Mouse (Mus musculus): ENCODE data around the gene Vac14. TPM values are rescaled to one million over a fixed set of nuclear protein-coding genes. Genes with fewer than 3 reads are reported as not detected.

The Vac14 gene
- 56.6 TPM for polyA plus RNA-seq (2017; shearing (Covaris generic))

DNA sequence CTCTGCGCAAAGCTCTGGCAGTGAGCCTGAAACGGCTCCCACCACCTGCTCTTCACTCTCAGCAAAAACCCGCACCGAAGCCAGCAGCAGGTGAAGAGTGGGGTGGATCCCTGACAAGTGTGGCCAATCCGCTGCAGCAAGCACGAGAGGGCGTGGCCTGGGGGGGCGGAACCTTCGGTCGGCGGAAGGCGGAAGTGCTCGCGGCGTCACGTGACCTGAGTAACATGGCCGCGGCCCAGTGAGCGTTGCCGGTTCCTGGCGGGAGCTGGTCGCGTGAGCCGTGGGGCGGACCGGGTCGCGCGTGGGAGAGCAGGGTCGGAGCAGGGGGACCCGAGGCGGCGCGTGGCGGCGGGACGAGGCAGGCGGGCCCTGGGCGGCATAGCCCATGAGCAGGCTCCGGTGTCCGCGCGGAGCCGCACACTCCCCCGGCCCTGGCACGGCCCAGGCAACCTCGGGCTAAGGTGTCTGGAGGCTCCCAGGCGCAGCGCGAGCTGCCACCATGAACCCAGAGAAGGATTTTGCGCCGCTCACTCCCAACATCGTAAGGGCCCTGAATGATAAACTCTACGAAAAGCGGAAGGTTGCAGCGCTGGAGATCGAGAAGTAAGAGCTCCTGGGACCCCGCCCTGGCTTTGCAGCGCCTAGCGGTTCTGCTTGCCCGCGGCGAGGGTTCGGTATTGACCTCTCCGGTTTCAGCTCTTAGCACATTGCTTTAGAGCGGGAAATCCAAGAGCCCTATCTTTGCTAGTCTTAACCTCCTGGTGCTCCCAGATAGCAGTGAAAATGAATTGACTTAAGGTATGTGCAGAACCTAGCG, at the start of gene Vac14:
TSS of gene Vac14 (plus strand) at position 195 of the 817 bp plus-strand sequence.

DNA sequence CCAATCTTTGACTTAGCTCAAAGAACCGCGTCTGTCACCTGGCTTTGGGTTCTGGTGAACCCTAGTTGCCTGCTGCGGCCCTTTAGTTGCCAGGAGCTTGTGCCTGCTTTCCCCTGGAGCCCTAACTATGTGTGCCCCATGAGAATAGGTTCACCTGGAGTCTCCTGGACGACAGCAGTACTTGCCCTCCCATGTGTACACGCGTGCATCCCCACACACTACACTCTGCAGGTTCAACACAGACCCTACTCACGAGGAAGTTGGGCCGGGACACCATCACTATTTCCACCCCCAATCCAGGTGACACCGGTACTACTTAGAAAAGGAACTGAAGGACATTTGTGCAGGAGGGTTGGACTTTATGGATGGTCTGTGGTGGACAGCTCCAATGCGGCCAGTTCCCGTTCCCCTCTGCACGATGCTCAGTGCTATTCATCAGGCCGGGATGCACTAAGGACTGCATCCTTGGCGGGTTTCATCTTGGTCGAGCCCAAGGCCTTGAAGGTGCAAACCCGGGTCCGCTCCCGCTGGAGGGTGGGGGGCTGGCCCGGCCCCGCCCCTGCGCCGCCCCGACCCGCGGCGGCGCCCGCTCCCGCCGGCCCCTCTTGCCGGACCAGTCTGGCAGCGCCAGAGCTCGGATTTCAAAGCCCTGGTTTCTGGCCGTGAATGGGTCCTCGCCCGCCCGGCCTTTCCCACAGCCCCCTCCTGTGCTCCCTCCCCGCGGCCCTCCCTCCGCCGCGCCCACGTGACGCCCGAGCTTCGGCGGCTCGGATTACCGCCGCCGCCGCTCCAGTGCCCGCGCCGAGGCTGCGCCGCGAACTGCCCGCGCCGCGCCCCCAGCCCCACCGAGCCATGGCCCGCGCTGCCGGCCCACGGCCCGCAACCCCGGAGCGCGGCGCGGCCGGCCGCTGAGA, 102.6 kb downstream of the Vac14 start, which contains the start of gene Mtss1l:
TSS of gene Mtss1l (plus strand) at position 792 of the 914 bp plus-strand sequence.

Other genes with a start within 250 kb of the Vac14 start
- 0.13 TPM for gene Mtss1l, start 102.9 kb downstream of the Vac14 start, polyA plus RNA-seq (2017; shearing (Covaris generic))
- gene Il34, start 187.3 kb downstream of the Vac14 start, polyA plus RNA-seq (2017; shearing (Covaris generic)) = not detected
- gene Cog4, start 228.0 kb downstream of the Vac14 start, polyA plus RNA-seq (2017; shearing (Covaris generic)) = 56.0 TPM
- gene Sf3b3, start 228.2 kb downstream of the Vac14 start, polyA plus RNA-seq (2017; shearing (Covaris generic)) = 180 TPM